Mouse (Mus musculus): ENCODE measurements around the gene Has1. TPM values are rescaled to one million over a fixed set of nuclear protein-coding genes. Genes with fewer than 3 reads are reported as not detected.

Has1 gene
- polyA plus RNA-seq, 1 experiment from 2014 or later, result 1.1 TPM

GRCm38 (mm10) chr17:17840796-17841195, 14.2 kb downstream of the Has1 start:
- Histone ChIP-seq H3K36me3 (peaks cover 28% of the 10 kb centered on the region), H3K4me1 (replicated peaks) (peaks cover 39% of the 10 kb centered on the region), H3K4me2 (replicated peaks) (no peak overlapping the region), H3K27me3 (no peaks in the 10 kb centered on the region), H3K27ac (no peak overlapping the region), H3K9me3 (no peaks in the 10 kb centered on the region), H3K4me3 (replicated peaks) (no peak overlapping the region), H3K9ac (replicated peaks) (no peak overlapping the region)
- no peak for ATAC-seq
- WGBS, result 94% methylated on average over 7 of the region's 7 CpGs

GRCm38 (mm10) chr17:17839276-17839675, 15.7 kb downstream of the Has1 start:
- WGBS, result 99% methylated on average over 2 of the region's 2 CpGs
- ATAC-seq, result no peak
- H3K27me3 ChIP-seq, result no peaks in the 10 kb centered on the region
- H3K27ac ChIP-seq, result no peak overlapping the region
- H3K4me1 ChIP-seq (replicated peaks), result peaks cover 51% of the 10 kb centered on the region
- H3K9ac ChIP-seq (replicated peaks), result no peak overlapping the region
- H3K4me3 ChIP-seq (replicated peaks), result peak overlapping the region; percentile 46; the same call in 1 of the 2 replicates
- H3K9me3 ChIP-seq, result no peaks in the 10 kb centered on the region
- H3K36me3 ChIP-seq, result peaks cover 35% of the 10 kb centered on the region
- H3K4me2 ChIP-seq (replicated peaks), result no peak overlapping the region; the same call in 1 of the 2 replicates

DNA sequence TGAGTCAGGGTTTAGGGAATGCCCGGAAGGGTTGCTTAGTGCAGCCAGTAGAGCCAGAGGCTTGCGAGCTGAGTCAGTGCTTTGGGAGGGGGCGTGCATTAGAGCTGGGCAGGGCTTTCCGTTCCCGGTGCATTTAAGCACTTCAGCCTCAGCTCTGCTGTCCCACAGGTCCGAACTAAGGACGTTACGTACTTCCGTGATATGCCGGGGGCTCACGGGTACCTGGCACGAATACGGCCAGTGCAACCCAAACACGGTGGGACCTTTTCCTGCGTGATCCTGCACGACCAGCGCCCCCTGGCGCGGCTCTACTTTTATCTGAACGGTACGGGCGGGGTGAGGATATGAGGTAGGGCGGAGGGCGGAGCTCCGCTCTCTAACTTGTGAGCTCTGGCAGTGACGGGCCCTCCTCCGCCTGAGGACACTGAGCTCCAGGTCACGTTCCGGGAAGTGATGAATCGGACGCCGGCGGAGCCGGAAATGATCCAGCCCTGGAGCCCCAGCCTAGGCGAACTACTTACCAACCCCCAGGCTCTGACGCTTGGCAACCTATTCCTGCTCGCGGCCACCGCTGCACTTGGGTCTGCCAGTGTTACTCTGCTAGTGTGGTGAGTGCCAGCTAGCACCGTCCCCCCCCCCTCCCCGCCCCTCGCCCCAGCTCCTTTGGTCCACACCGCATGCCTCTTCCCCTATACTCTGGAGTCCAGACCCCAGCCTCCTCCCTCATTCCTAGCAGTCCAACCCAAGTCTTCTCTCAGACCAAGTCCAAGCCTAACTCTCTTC, 16.9 kb downstream of the Has1 start:
- H3K4me1 ChIP-seq (replicated peaks), result peaks cover 62% of the 10 kb centered on the region
- peak; percentile 98 for ATAC-seq
- H3K36me3 ChIP-seq, result peaks cover 41% of the 10 kb centered on the region
- H3K27me3 ChIP-seq, result no peaks in the 10 kb centered on the region
- 1% methylated on average over 43 of the region's 43 CpGs for WGBS
- H3K4me2 ChIP-seq (replicated peaks), result peak overlapping the region; percentile 70
- no peaks in the 10 kb centered on the region for H3K9me3 ChIP-seq
- peak overlapping the region; percentile 67 for H3K9ac ChIP-seq (replicated peaks)
- peak overlapping the region; percentile 46 for H3K4me3 ChIP-seq (replicated peaks)
- H3K27ac ChIP-seq, result peak overlapping the region; percentile 85

DNA sequence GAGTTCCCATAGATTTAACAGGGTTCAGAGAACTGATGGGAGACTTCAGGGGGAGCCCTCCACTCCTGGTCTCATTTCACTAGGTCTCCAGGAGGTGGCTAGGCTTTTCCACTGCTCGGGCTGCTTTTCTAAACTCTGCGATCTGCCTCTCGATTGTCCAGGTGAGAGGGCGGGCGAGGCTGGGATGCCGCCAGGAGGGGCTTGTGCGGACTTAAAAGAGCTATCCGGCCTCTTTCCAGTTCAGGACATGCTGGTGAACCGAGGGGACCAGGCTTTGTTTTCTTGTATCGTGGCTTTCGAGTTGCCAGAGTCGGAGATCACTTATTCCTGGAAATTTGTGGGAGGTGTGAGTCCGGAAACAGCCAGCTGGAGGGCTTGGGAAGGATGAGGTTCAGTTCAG, 17.6 kb downstream of the Has1 start:
- ATAC-seq, result peak; percentile 1; the same call in 1 of the 2 replicates
- Histone ChIP-seq H3K9ac (replicated peaks) (peak overlapping the region; percentile 67), H3K4me1 (replicated peaks) (peaks cover 69% of the 10 kb centered on the region), H3K4me2 (replicated peaks) (peak overlapping the region; percentile 70), H3K27me3 (no peaks in the 10 kb centered on the region), H3K36me3 (peaks cover 44% of the 10 kb centered on the region), H3K27ac (peak overlapping the region; percentile 85), H3K9me3 (no peaks in the 10 kb centered on the region), H3K4me3 (replicated peaks) (peak overlapping the region; percentile 46)
- 4% methylated on average over 13 of the region's 13 CpGs for WGBS

GRCm38 (mm10) chr17:17836101-17836500, 18.9 kb downstream of the Has1 start:
- WGBS, result 89% methylated on average over 5 of the region's 5 CpGs
- no peak overlapping the region for H3K27ac ChIP-seq

GRCm38 (mm10) chr17:17834896-17835295, 20.1 kb downstream of the Has1 start:
- no peak for ATAC-seq
- Histone ChIP-seq H3K4me3 (replicated peaks) (no peak overlapping the region), H3K27ac (no peak overlapping the region), H3K4me2 (replicated peaks) (no peak overlapping the region), H3K4me1 (replicated peaks) (peaks cover 94% of the 10 kb centered on the region), H3K9ac (replicated peaks) (no peak overlapping the region; the same call in 1 of the 2 replicates), H3K9me3 (no peaks in the 10 kb centered on the region), H3K36me3 (peaks cover 49% of the 10 kb centered on the region), H3K27me3 (no peaks in the 10 kb centered on the region)
- 24% methylated on average over 1 of the region's 1 CpGs for WGBS

More at GRCm38 (mm10) chr17:17836101-17836500, 18.9 kb downstream of the Has1 start:
- H3K9ac ChIP-seq (replicated peaks), result no peak overlapping the region
- H3K4me1 ChIP-seq (replicated peaks), result peaks cover 82% of the 10 kb centered on the region
- no peak overlapping the region for H3K4me2 ChIP-seq (replicated peaks)
- peaks cover 52% of the 10 kb centered on the region for H3K36me3 ChIP-seq
- no peaks in the 10 kb centered on the region for H3K27me3 ChIP-seq
- no peak overlapping the region for H3K4me3 ChIP-seq (replicated peaks)
- no peaks in the 10 kb centered on the region for H3K9me3 ChIP-seq
- ATAC-seq, result no peak

GRCm38 (mm10) chr17:17830731-17831130, 24.3 kb downstream of the Has1 start:
- WGBS, result 76% methylated on average over 7 of the region's 7 CpGs

GRCm38 (mm10) chr17:17829816-17830535, 25.0 kb downstream of the Has1 start:
- Histone ChIP-seq H3K4me2 (replicated peaks) (peak overlapping the region; percentile 94), H3K27ac (peak overlapping the region; percentile 100), H3K27me3 (no peaks in the 10 kb centered on the region), H3K9ac (replicated peaks) (peak overlapping the region; percentile 97), H3K4me1 (replicated peaks) (peaks cover 63% of the 10 kb centered on the region), H3K9me3 (no peaks in the 10 kb centered on the region), H3K36me3 (peaks cover 31% of the 10 kb centered on the region), H3K4me3 (replicated peaks) (peak overlapping the region; percentile 88)
- ATAC-seq, result no peak
- 53% methylated on average over 23 of the region's 23 CpGs for WGBS

More at GRCm38 (mm10) chr17:17830731-17831130, 24.3 kb downstream of the Has1 start:
- Histone ChIP-seq H3K9me3 (no peaks in the 10 kb centered on the region), H3K27ac (no peak overlapping the region), H3K36me3 (peaks cover 34% of the 10 kb centered on the region), H3K4me3 (replicated peaks) (peak overlapping the region; percentile 88), H3K4me2 (replicated peaks) (peak overlapping the region; percentile 94), H3K27me3 (no peaks in the 10 kb centered on the region), H3K9ac (replicated peaks) (peak overlapping the region; percentile 39), H3K4me1 (replicated peaks) (peaks cover 64% of the 10 kb centered on the region)
- ATAC-seq, result no peak

DNA sequence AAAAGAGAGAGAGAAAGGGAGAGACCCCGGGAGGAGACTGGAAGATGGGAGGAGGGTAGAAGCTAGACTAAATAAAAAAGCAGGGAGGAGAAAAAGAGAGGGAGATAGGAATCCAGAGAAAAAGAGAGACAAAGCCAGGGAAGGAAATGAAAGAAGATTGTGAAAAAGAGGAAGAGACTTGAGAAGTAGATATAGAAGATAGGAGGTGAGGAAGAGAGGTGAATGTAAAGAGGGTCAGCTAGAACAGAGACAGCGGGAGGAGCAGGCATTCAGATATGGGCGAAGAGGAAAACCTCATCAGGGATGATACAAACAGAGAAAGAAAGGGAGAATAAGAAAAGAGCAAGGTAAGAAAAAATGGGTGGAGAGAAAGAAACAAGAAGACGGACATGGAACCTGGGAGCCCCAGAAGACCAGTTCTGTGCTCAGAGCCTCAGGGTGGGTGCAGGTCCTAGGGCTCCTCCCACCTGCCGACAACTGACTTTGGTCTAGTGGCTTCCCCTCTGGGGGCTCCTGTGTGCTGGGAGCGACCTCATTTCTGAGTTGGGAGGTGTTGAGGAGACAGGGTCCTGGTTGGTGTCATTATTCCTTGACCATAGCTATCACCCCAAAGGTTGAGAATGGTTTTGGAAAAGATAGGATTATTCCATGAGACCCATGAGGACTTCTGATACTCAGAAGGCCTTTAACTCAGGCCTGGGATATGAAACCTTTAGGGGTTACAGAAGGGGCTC, 25.8 kb downstream of the Has1 start:
- peak overlapping the region; percentile 100 for H3K27ac ChIP-seq
- WGBS, result under 1% methylated on average over 6 of the region's 6 CpGs
- no peaks in the 10 kb centered on the region for H3K27me3 ChIP-seq
- peaks cover 27% of the 10 kb centered on the region for H3K36me3 ChIP-seq
- H3K9ac ChIP-seq (replicated peaks), result peak overlapping the region; percentile 97
- no peak for ATAC-seq
- H3K4me1 ChIP-seq (replicated peaks), result peaks cover 56% of the 10 kb centered on the region
- peak overlapping the region; percentile 88 for H3K4me3 ChIP-seq (replicated peaks)
- H3K9me3 ChIP-seq, result no peaks in the 10 kb centered on the region
- H3K4me2 ChIP-seq (replicated peaks), result peak overlapping the region; percentile 94

DNA sequence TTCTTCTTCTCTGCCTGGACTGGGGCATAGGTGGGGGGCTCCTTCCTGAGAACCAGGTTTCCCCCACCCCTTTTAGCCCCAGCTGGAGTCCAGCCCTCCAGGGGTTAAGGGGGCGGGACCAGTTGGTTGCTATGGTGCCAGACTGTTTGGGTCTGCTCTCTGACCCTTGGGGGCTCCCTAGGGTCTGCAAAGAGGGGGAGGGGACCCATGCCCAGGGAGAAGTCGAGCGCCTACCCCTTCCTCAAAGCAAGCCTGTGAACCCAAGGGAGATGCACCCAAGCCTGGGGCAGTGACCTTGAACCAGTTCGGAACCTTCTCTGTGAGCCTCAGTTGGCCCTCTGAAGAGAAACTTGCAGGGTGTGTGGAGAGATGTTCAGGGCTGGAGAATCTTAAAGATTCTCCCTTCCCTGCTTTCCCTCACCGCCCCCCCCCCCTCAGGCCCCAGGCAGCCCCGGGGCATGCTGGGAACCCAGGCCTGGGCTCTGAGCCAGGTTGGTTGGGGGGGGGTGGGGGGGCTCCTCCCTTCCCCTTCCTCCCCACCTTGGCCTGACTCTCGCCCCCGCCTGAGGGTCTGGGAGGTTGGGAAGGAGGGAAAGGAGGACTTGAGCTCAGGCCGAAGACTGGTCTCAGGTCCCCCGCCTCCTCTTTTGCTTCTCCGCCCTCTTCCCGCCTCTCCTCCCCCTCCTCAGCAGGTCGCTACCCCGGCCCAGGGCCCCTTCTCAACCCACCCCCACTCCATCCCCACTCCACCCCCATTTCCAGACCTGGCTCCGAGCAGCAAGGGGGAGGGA, 26.6 kb downstream of the Has1 start:
- WGBS, result under 1% methylated on average over 11 of the region's 15 CpGs
- Histone ChIP-seq H3K4me2 (replicated peaks) (peak overlapping the region; percentile 94), H3K4me3 (replicated peaks) (peak overlapping the region; percentile 88), H3K36me3 (peaks cover 24% of the 10 kb centered on the region), H3K4me1 (replicated peaks) (peaks cover 47% of the 10 kb centered on the region), H3K9me3 (no peaks in the 10 kb centered on the region), H3K27ac (peak overlapping the region; percentile 100), H3K27me3 (no peaks in the 10 kb centered on the region), H3K9ac (replicated peaks) (peak overlapping the region; percentile 97)
- ATAC-seq, result peak; percentile 47

- H3K4me1 ChIP-seq (replicated peaks), result peaks cover 41% of the 10 kb centered on the region
- peak overlapping the region; percentile 88 for H3K4me3 ChIP-seq (replicated peaks)
- H3K4me2 ChIP-seq (replicated peaks), result peak overlapping the region; percentile 94
- H3K27me3 ChIP-seq, result no peaks in the 10 kb centered on the region
- no peaks in the 10 kb centered on the region for H3K9me3 ChIP-seq
- H3K36me3 ChIP-seq, result peaks cover 19% of the 10 kb centered on the region
- ATAC-seq, result peak; percentile 22
- H3K27ac ChIP-seq, result peak overlapping the region; percentile 100
- WGBS, result 0% methylated on average over 13 of the region's 13 CpGs
- H3K9ac ChIP-seq (replicated peaks), result peak overlapping the region; percentile 97
These were observed 27.3 kb downstream of the Has1 start for GRCm38 (mm10) chr17:17827658-17828190.
